Mouse (Mus musculus): ENCODE results near the gene B3galt4. TPM values are rescaled to one million over a fixed set of nuclear protein-coding genes. Genes with fewer than 3 reads are reported as not detected.

The B3galt4 gene
- polyA plus RNA-seq, 1 experiment: 11.4 TPM

DNA sequence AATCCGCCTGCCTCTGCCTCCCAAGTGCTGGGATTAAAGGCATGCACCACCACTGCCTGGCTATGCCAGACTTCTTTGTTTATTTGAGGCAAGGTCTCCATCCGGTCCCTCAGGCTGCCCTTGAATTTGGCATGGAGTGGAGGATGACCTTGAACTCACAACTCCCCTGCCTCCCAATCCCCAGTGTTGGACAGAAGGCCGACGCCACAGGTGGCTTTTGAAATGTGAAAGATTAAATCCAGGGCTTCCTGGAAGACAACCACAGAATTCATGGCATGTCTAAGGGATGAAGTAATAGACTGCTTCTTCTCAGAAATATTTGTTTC is 50.3 kb downstream of the B3galt4 start:
- TF ChIP-seq POLR2A (IDR thresholded peaks at IDR 0.05; ENCODE audit: borderline replicate concordance, extremely low read depth, low read depth, low read length) (no peak), CTCF (IDR thresholded peaks at IDR 0.05; ENCODE audit: insufficient read depth, low read length) (no peak)
- 79% methylated on average over 4 of the region's 4 CpGs for WGBS
- DNase-seq: no peak
- Histone ChIP-seq H3K4me3 (replicated peaks; ENCODE audit: extremely low read depth, low read depth, low read length) (no peak overlapping the region), H3K4me1 (ENCODE audit: control insufficient read depth, insufficient read depth, low read length) (no peaks in the 10 kb centered on the region)

GRCm38 (mm10) chr17:33900281-33900988 is 50.9 kb downstream of the B3galt4 start:
- WGBS: 68% methylated on average over 7 of the region's 7 CpGs
- no peak overlapping the region for H3K4me3 ChIP-seq (replicated peaks; ENCODE audit: extremely low read depth, low read depth, low read length)
- DNase-seq: no peak
- TF ChIP-seq CTCF (IDR thresholded peaks at IDR 0.05; ENCODE audit: insufficient read depth, low read length) (no peak), POLR2A (IDR thresholded peaks at IDR 0.05; ENCODE audit: borderline replicate concordance, extremely low read depth, low read depth, low read length) (no peak)
- H3K4me1 ChIP-seq (ENCODE audit: control insufficient read depth, insufficient read depth, low read length): no peaks in the 10 kb centered on the region

Other genes starting within 250 kb of the B3galt4 start
- gene March2, start 232.8 kb downstream of the B3galt4 start, polyA plus RNA-seq (2012; rRNA removed): 114 and 126 TPM in 2 replicates
- gene Rab11b, start 191.0 kb downstream of the B3galt4 start, polyA plus RNA-seq (2012; rRNA removed): 389 and 406 TPM in 2 replicates
- gene Angptl4, start 169.7 kb downstream of the B3galt4 start, polyA plus RNA-seq (2012; rRNA removed): 34.6 and 87.6 TPM in 2 replicates
- 395 and 450 TPM in 2 replicates for gene Kank3, start 141.0 kb downstream of the B3galt4 start, polyA plus RNA-seq (2012; rRNA removed)
- gene Rps28, start 126.9 kb downstream of the B3galt4 start, polyA plus RNA-seq (2012; rRNA removed): 506 and 507 TPM in 2 replicates
- gene Ndufa7, start 126.9 kb downstream of the B3galt4 start, polyA plus RNA-seq (2012; rRNA removed): 334 and 389 TPM in 2 replicates
- 28.3 and 30.4 TPM in 2 replicates for gene Cd320, start 108.4 kb downstream of the B3galt4 start, polyA plus RNA-seq (2012; rRNA removed)
- gene Gm7029, start 77.7 kb downstream of the B3galt4 start, polyA plus RNA-seq (2012; rRNA removed): not detected in 2 replicates
- 1.2 and 3.0 TPM in 2 replicates for gene Kifc1, start 60.8 kb downstream of the B3galt4 start, polyA plus RNA-seq (2012; rRNA removed)
- gene Platr17, start 46.4 kb downstream of the B3galt4 start, polyA plus RNA-seq (2012; rRNA removed): 0.33 and 0.41 TPM in 2 replicates
- 33.7 and 35.9 TPM in 2 replicates for gene Daxx, start 42.1 kb downstream of the B3galt4 start, polyA plus RNA-seq (2012; rRNA removed)
- gene Tapbp, start 35.6 kb downstream of the B3galt4 start, polyA plus RNA-seq (2012; rRNA removed): 225 and 249 TPM in 2 replicates
- 65.1 and 92.1 TPM in 2 replicates for gene Zbtb22, start 35.6 kb downstream of the B3galt4 start, polyA plus RNA-seq (2012; rRNA removed)
- 247 and 272 TPM in 2 replicates for gene Rgl2, start 21.9 kb downstream of the B3galt4 start, polyA plus RNA-seq (2012; rRNA removed)
- 19.2 and 26.2 TPM in 2 replicates for gene Pfdn6, start 11.1 kb downstream of the B3galt4 start, polyA plus RNA-seq (2012; rRNA removed)
- gene Wdr46, start 10.8 kb downstream of the B3galt4 start, polyA plus RNA-seq (2012; rRNA removed): 13.4 and 16.8 TPM in 2 replicates
- gene Vps52, start 4.3 kb upstream of the B3galt4 start, polyA plus RNA-seq (2012; rRNA removed): 62.8 and 70.3 TPM in 2 replicates
- 260 and 331 TPM in 2 replicates for gene Rps18, start 4.5 kb upstream of the B3galt4 start, polyA plus RNA-seq (2012; rRNA removed)
- 2,389 and 3,036 TPM in 2 replicates for gene H2-K1, start 48.9 kb upstream of the B3galt4 start, polyA plus RNA-seq (2012; rRNA removed)
- 40.7 and 53.6 TPM in 2 replicates for gene Ring1, start 73.2 kb upstream of the B3galt4 start, polyA plus RNA-seq (2012; rRNA removed)
- 91.2 and 130 TPM in 2 replicates for gene H2-Ke6, start 76.6 kb upstream of the B3galt4 start, polyA plus RNA-seq (2012; rRNA removed)
- 161 and 183 TPM in 2 replicates for gene Slc39a7, start 80.2 kb upstream of the B3galt4 start, polyA plus RNA-seq (2012; rRNA removed)
- 63.2 and 79.8 TPM in 2 replicates for gene Rxrb, start 80.3 kb upstream of the B3galt4 start, polyA plus RNA-seq (2012; rRNA removed)
- gene Col11a2, start 87.9 kb upstream of the B3galt4 start, polyA plus RNA-seq (2012; rRNA removed): 1.0 and 1.3 TPM in 2 replicates
- 14.1 and 19.8 TPM in 2 replicates for gene H2-Oa, start 140.9 kb upstream of the B3galt4 start, polyA plus RNA-seq (2012; rRNA removed)
- 109 and 118 TPM in 2 replicates for gene H2-DMa, start 168.1 kb upstream of the B3galt4 start, polyA plus RNA-seq (2012; rRNA removed)
- 101 and 140 TPM in 2 replicates for gene Brd2, start 171.1 kb upstream of the B3galt4 start, polyA plus RNA-seq (2012; rRNA removed)
- gene H2-DMb2, start 191.8 kb upstream of the B3galt4 start, polyA plus RNA-seq (2012; rRNA removed): 33.3 and 38.9 TPM in 2 replicates
- 146 and 187 TPM in 2 replicates for gene H2-DMb1, start 201.6 kb upstream of the B3galt4 start, polyA plus RNA-seq (2012; rRNA removed)
- gene Tap1, start 236.1 kb upstream of the B3galt4 start, polyA plus RNA-seq (2012; rRNA removed): 45.1 and 46.3 TPM in 2 replicates
- gene Psmb9, start 236.3 kb upstream of the B3galt4 start, polyA plus RNA-seq (2012; rRNA removed): 83.8 and 99.1 TPM in 2 replicates
- gene Psmb8, start 246.2 kb upstream of the B3galt4 start, polyA plus RNA-seq (2012; rRNA removed): 112 and 130 TPM in 2 replicates